Mouse (Mus musculus) thymus, postnatal 4 days (tissue): ENCODE results near the gene Olfr1513.
"Not testable (repeated sequence)": the region's sequence is repeated elsewhere in the genome, so short reads cannot be mapped to it uniquely, and the experiment has no call there.

ENCODE experiments used
- DNase-seq: peaks from one replicate; pipeline ENCODE4 v3.0.0; 2021

Gene Olfr1513

GRCm38 (mm10) chr14:52356308-52356707, at the start of gene Olfr1513:
Olfr1513 (minus strand) TSS chr14:52356408.
- DNase-seq: no peak

GRCm38 (mm10) chr14:52397279-52397678, 41.1 kb upstream of the Olfr1513 start, which contains the start of gene Olfr1511:
Olfr1511 (minus strand) TSS chr14:52397379.
- DNase-seq: no peak

DNA sequence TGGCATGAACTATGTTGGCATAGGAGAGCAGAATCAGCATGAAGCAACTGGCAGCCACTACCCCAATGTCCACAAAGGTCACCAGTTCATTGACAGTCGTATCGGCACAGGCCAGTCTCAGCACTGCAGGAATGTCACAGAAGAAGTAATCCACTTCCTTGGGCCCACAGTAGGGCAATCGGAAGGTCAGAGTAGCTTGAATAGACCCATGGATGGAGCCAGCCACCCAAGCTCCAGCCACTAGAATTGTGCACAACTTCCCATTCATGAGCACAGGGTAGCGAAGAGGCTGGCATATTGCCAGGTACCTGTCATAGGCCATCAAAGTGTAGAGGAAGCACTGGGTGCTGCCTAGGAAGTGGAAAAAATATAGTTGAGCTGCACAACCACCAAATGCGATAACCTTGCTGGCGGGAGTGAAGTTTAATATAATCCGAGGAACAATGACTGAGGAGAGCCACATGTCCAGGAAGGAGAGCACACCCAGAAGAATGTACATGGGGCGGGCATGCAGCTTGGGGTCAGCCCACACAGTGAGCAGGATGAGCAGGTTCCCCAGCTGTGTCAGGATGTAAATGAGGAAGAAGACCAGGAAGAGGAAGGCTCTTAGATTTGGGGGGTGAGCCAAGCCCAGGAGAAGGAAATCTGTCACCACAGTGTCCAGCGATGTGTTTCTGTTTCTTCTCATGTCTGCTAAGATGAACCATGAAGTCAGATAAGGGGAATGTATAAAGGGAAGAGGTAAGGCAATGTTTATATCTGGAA, 34.1 kb upstream of the Olfr1513 start:
- DNase-seq: not testable (repeated sequence)

DNA sequence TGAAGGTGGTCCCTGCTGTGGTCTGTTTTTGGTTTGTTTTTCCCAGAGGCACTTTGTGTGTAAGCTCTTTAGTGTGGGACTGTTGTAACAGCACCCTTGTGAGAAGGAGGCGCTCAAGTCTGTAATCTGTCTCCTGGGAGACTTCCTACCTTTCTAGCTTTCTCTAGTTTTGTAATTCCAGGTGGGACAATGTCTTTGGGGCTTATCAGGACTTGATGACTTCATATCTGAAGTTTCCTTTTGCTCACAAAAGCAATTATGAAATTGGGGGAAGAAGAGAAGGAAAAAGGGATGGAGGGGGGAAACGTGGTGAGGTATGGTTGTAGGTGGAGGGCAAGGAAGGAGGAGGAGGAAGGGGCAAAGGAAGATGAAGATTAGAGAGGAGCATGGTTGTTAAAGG, 22.9 kb upstream of the Olfr1513 start, which contains the start of gene Olfr1512:
Gene Olfr1512, minus strand, starts transcription at position 101 of the 400 bp plus-strand sequence.
- no peak for DNase-seq

- DNase-seq: no peak
Measured at GRCm38 (mm10) chr14:52368741-52369140, 12.5 kb upstream of the Olfr1513 start.

- no peak for DNase-seq
Measured at GRCm38 (mm10) chr14:52339512-52339852, 16.7 kb downstream of the Olfr1513 start.

GRCm38 (mm10) chr14:52338751-52339511, 17.3 kb downstream of the Olfr1513 start:
- DNase-seq: peak; percentile 62

GRCm38 (mm10) chr14:52332171-52332570, 24.0 kb downstream of the Olfr1513 start:
- no peak for DNase-seq

- no peak for DNase-seq
Measured at GRCm38 (mm10) chr14:52331069-52331750, 25.0 kb downstream of the Olfr1513 start.

GRCm38 (mm10) chr14:52327910-52328812, 28.0 kb downstream of the Olfr1513 start, which contains the start of gene Sall2:
Sall2 (minus strand) TSS chr14:52328762.
- no peak for DNase-seq

DNA sequence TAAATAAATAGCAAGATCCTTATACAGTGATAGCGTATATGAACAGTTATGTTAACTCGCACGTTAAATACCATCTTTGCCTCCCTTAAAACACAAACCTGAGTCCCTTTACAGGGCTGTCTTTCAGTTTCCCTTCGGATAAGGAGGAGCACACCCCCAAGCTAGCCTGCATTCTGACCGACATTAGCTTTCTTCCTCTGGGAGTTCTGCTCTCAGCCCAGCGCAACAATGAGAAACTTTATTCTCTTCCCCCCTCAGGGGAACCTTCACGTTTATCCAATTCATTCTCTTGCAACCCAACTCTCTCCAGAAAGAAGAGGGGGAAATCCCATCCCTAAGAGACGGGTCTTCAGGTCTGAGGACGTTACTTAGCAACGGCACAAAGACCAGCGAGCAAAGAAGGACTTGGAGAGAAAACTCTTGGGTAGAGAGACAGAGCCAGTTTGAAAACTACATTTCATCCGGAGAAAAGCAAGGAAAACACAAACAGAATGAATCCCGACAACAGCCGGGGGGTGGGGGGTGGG, 28.8 kb downstream of the Olfr1513 start:
- DNase-seq: no peak

GRCm38 (mm10) chr14:52325890-52326289, 30.3 kb downstream of the Olfr1513 start:
- DNase-seq: peak; percentile 39

DNA sequence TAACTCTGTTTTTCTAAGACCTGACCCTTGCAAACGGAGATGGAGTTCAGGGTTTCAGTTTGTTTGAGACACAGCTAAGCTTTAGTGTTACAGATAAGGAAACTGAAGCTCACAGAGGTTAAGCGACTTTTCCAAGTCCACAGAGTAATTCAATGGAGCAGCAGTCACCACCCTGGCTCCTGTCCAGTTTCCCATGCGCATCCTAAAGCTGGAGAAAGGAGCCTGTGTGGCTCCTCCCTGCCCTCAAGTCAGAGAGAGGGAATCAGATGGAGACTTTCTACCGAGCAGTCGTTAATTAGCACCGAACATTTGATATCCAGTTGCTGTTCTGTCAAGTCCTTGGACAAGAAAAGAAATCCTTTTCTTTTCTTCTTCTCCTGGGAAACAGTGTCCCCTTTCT, 36.8 kb downstream of the Olfr1513 start:
- DNase-seq: no peak

- no peak for DNase-seq
Measured at GRCm38 (mm10) chr14:52316441-52317225, 39.6 kb downstream of the Olfr1513 start.

GRCm38 (mm10) chr14:52315792-52316440, 40.3 kb downstream of the Olfr1513 start:
- DNase-seq: peak; percentile 85

DNA sequence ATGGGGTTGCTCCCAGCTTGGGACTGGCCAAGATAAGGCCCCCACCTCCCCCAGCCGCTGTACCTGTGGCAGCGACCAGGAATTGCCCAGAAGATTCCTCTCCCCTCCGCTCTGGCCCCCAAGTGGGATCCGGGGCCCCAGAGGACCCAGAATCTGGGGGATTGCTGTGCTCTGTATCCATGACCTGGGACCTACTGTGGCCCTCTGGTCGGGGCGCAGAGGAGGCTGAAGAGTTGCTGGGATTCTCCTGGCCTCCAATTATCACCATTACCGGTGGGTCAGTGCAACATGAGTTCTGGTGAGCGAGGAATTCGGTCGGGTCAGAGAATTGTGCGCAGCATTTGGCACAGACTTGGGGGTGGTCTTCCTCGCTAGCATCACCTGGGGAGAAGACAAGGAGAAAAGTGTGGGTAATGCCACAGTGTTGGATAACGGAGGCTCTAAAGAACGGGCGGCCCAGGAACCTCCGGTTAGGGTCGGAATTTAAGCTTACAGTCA, 40.9 kb downstream of the Olfr1513 start:
- DNase-seq: no peak

DNA sequence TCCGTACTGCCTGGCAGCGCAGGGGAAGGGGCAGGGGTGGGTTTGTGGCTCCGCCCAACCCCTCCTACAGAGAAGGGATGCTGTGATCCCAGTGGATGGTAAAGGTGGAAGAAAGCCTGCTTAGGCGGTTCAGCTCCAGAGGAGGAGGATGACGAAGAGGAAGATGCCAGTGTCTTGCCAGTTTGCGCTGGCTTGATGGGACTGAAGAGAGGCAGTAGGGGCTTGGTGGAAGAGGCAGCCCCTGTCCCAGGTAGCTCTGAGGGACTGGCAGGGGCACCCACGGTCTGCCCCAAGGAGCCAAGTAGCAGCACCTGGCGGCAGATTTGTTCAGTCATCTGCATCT, 41.4 kb downstream of the Olfr1513 start:
- peak; percentile 41 for DNase-seq

- no peak for DNase-seq
Measured at GRCm38 (mm10) chr14:52313931-52314807, 42.0 kb downstream of the Olfr1513 start.

DNA sequence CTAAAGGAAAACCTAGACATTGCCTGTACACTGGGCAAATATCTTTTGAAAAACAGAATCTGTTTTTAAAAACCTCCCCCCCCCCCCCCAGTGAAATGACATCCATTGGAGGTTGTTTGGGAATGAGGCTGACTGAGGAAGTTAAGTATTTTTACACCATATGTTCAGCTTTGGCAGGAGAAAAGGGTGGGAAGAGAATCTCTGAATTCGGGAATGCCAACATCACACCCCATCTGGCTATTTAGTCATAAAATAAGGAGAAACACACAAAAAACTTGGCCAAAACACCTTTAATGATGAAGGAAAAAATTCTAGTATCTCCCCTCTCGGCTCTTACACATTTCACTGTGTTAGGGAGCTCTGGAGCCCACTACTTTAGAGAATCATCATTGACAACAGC, 45.3 kb downstream of the Olfr1513 start:
- DNase-seq: no peak

DNA sequence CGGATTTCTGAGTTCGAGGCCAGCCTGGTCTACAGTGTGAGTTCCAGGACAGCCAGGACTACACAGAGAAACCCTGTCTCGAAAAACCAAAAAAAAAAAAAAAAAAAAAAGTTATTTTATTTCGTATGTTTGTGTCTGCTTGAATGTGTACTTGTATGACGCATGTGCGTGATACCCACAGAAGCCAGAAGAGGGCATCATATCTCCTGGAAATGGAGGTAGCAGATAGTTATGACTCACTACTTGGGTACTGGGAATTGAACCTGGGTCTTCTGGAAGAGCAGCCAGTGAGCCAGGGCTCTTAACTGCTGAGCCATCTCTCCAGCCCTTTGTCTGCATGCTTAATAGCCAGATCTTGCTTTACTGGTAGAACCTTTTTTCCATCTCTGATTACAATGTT, 45.9 kb downstream of the Olfr1513 start:
- peak; percentile 46 for DNase-seq
